Mouse (Mus musculus) myocyte (in vitro differentiated cells): ENCODE results near the gene Steap3. TPM values are rescaled to one million over a fixed set of nuclear protein-coding genes. Genes with fewer than 3 reads are reported as not detected.

ENCODE experiments used
- H3K27me3 ChIP-seq: one replicate; pipeline ENCODE4 v1.6.1; 2011; ENCODE audit not compliant: control insufficient read depth, insufficient read depth, insufficient read length
- H3K36me3 ChIP-seq: one replicate; pipeline ENCODE4 v1.6.1; 2011; ENCODE audit not compliant: control insufficient read depth, insufficient read depth
- H3K4me2 ChIP-seq: one replicate; pipeline ENCODE4 v1.6.1; 2011; ENCODE audit warnings: low read depth, control low read depth
- H3K4me3 ChIP-seq: one replicate; pipeline ENCODE4 v1.5.1; 2011; ENCODE audit warnings: mild to moderate bottlenecking, control low read depth, moderate library complexity
- H3K79me2 ChIP-seq: one replicate; pipeline ENCODE4 v1.6.1; 2011; ENCODE audit not compliant: control insufficient read depth, insufficient read depth
- H3ac ChIP-seq: one replicate; pipeline ENCODE4 v1.6.1; 2011; ENCODE audit not compliant: control insufficient read depth, insufficient read length
- CEBPB ChIP-seq: IDR thresholded peaks from 2 replicates; pipeline ENCODE4 v1.6.1; 2011; ENCODE audit warnings: mild to moderate bottlenecking, moderate library complexity; ENCODE audit not compliant: poor library complexity, insufficient read depth, severe bottlenecking
- E2F4 ChIP-seq: IDR thresholded peaks from one replicate; pipeline ENCODE4 v1.6.1; 2011; ENCODE audit warnings: mild to moderate bottlenecking, control low read depth, moderate library complexity; ENCODE audit not compliant: insufficient read depth
- MAX ChIP-seq: IDR thresholded peaks from one replicate; pipeline ENCODE4 v1.6.1; 2011; ENCODE audit warnings: low read depth, mild to moderate bottlenecking, control low read depth
- MYOD1 ChIP-seq, 3 experiments: IDR thresholded peaks; one replicate each; pipeline ENCODE4 v1.6.1; 2011; ENCODE audit warnings: control low read depth in 2 of 3, low read depth in 2 of 3, mild to moderate bottlenecking in 2 of 3, moderate library complexity in 1 of 3; ENCODE audit not compliant: insufficient read length in 2 of 3, control insufficient read depth in 1 of 3
- MYOG ChIP-seq, 3 experiments: IDR thresholded peaks; one replicate each; pipeline ENCODE4 v1.6.1; 2011; ENCODE audit warnings: control low read depth in 2 of 3, low read depth in 2 of 3, mild to moderate bottlenecking in 2 of 3; ENCODE audit not compliant: insufficient read length in 2 of 3, control insufficient read depth in 1 of 3, insufficient read depth in 1 of 3
- POLR2A ChIP-seq: IDR thresholded peaks from one replicate; pipeline ENCODE4 v1.6.1; 2011; ENCODE audit warnings: low read depth, mild to moderate bottlenecking, control low read depth, moderate library complexity; ENCODE audit not compliant: insufficient read length
- POLR2AphosphoS2 ChIP-seq: IDR thresholded peaks from one replicate; pipeline ENCODE4 v1.6.1; 2011; ENCODE audit warnings: low read depth, control low read depth; ENCODE audit not compliant: insufficient read length
- REST ChIP-seq: IDR thresholded peaks from one replicate; pipeline ENCODE4 v1.6.1; 2011; ENCODE audit warnings: mild to moderate bottlenecking, control low read depth, moderate library complexity; ENCODE audit not compliant: insufficient read depth, insufficient read length
- SRF ChIP-seq: IDR thresholded peaks from one replicate; pipeline ENCODE4 v1.6.1; 2011; ENCODE audit warnings: low read depth; ENCODE audit not compliant: control insufficient read depth, insufficient read length
- TCF12 ChIP-seq: IDR thresholded peaks from one replicate; pipeline ENCODE4 v1.6.1; 2011; ENCODE audit warnings: mild to moderate bottlenecking, control low read depth; ENCODE audit not compliant: poor library complexity, insufficient read depth, severe bottlenecking
- TCF3 ChIP-seq: IDR thresholded peaks from one replicate; pipeline ENCODE4 v1.6.1; 2011; ENCODE audit warnings: low read depth, control low read depth; ENCODE audit not compliant: insufficient read length
- USF1 ChIP-seq: IDR thresholded peaks from one replicate; pipeline ENCODE4 v1.6.1; 2011; ENCODE audit warnings: low read depth, mild to moderate bottlenecking, control low read depth, moderate library complexity
- polyA plus RNA-seq: library from polyadenylated mRNA; unstranded; fragments of >200 nt; fragmentation: generic; extraction: Trizol; gene quantifications from one replicate; pipeline ENCODE4 v1.2.1, GENCODE M21; 2012; ENCODE audit warnings: missing spikeins

Gene Steap3
- polyA plus RNA-seq: 33.7 TPM

GRCm38 (mm10) chr1:120272605-120273004 lies at the start of gene Steap3:
Gene Steap3 (minus strand): TSS chr1:120272705.
- TF ChIP-seq TCF12: no peak
- no peak for TF ChIP-seq MYOG (IDR thresholded peaks at IDR 0.05; ENCODE audit: control insufficient read depth in 1 of 3, insufficient read depth in 1 of 3, insufficient read length in 2 of 3, low read depth in 2 of 3)
- no peak for TF ChIP-seq CEBPB
- TF ChIP-seq MYOD1 (IDR thresholded peaks at IDR 0.05; ENCODE audit: control insufficient read depth in 1 of 3, insufficient read length in 2 of 3, low read depth in 2 of 3): no peak
- TF ChIP-seq SRF: no peak
- TF ChIP-seq USF1: no peak
- TF ChIP-seq POLR2AphosphoS2: no peak
- no peak for TF ChIP-seq POLR2A
- no peak for TF ChIP-seq TCF3
- no peak for TF ChIP-seq REST
- TF ChIP-seq E2F4: no peak
- no peak for TF ChIP-seq MAX
- Histone ChIP-seq H3K36me3 (no peaks in the 10 kb centered on the region), H3K79me2 (no peaks in the 10 kb centered on the region), H3K27me3 (no peaks in the 10 kb centered on the region), H3K4me3 (no peak within 1 kb of the TSS), H3K4me2 (no peak within 1 kb of the TSS), H3ac (no peak within 1 kb of the TSS)

- Histone ChIP-seq H3K4me2 (no peak overlapping the region), H3K4me3 (no peak overlapping the region), H3ac (no peak overlapping the region), H3K79me2 (no peaks in the 10 kb centered on the region), H3K27me3 (peaks cover 17% of the 10 kb centered on the region), H3K36me3 (no peaks in the 10 kb centered on the region)
- TF ChIP-seq CEBPB (no peak), TCF12 (no peak), USF1 (no peak), POLR2A (no peak), MYOG (IDR thresholded peaks at IDR 0.05; ENCODE audit: control insufficient read depth in 1 of 3, insufficient read depth in 1 of 3, insufficient read length in 2 of 3, low read depth in 2 of 3) (no peak), MYOD1 (IDR thresholded peaks at IDR 0.05; ENCODE audit: control insufficient read depth in 1 of 3, insufficient read length in 2 of 3, low read depth in 2 of 3) (no peak), TCF3 (no peak), MAX (no peak), SRF (no peak), REST (no peak), E2F4 (no peak), POLR2AphosphoS2 (no peak)
Measured at GRCm38 (mm10) chr1:120321270-120322021, 48.9 kb upstream of the Steap3 start.

GRCm38 (mm10) chr1:120305801-120306200 lies 33.3 kb upstream of the Steap3 start:
- TF ChIP-seq CEBPB: no peak
- TF ChIP-seq TCF3: no peak
- TF ChIP-seq SRF: no peak
- no peak for TF ChIP-seq USF1
- no peak for TF ChIP-seq POLR2A
- TF ChIP-seq TCF12: no peak
- no peaks in the 10 kb centered on the region for H3K27me3 ChIP-seq
- H3K4me2 ChIP-seq: no peak overlapping the region
- no peaks in the 10 kb centered on the region for H3K79me2 ChIP-seq
- H3ac ChIP-seq: no peak overlapping the region
- H3K4me3 ChIP-seq: no peak overlapping the region
- no peaks in the 10 kb centered on the region for H3K36me3 ChIP-seq

GRCm38 (mm10) chr1:120296936-120297335 lies 24.4 kb upstream of the Steap3 start:
- Histone ChIP-seq H3K36me3 (no peaks in the 10 kb centered on the region), H3K79me2 (no peaks in the 10 kb centered on the region), H3K27me3 (no peaks in the 10 kb centered on the region), H3K4me2 (no peak overlapping the region), H3ac (no peak overlapping the region), H3K4me3 (no peak overlapping the region)
- no peak for TF ChIP-seq E2F4

- TF ChIP-seq MAX (no peak), POLR2A (no peak), USF1 (no peak), E2F4 (no peak), SRF (no peak), MYOD1 (IDR thresholded peaks at IDR 0.05; ENCODE audit: control insufficient read depth in 1 of 3, insufficient read length in 2 of 3, low read depth in 2 of 3) (no peak)
Measured at GRCm38 (mm10) chr1:120293803-120294202, 21.3 kb upstream of the Steap3 start.

More at GRCm38 (mm10) chr1:120293803-120294202, 21.3 kb upstream of the Steap3 start:
- H3K4me2 ChIP-seq: no peak overlapping the region
- H3ac ChIP-seq: no peak overlapping the region
- no peak overlapping the region for H3K4me3 ChIP-seq
- no peaks in the 10 kb centered on the region for H3K27me3 ChIP-seq
- H3K36me3 ChIP-seq: no peaks in the 10 kb centered on the region
- no peaks in the 10 kb centered on the region for H3K79me2 ChIP-seq
